Mouse (Mus musculus) cerebellum, adult 9-11 months (tissue): ENCODE data around the gene Fam207a.
A peak's percentile ranks its signal among the peaks of the same experiment; 100 is the strongest.

ENCODE experiments used
- DNase-seq: peaks from one replicate; pipeline ENCODE4 v3.0.0; 2022

The Fam207a gene

DNA sequence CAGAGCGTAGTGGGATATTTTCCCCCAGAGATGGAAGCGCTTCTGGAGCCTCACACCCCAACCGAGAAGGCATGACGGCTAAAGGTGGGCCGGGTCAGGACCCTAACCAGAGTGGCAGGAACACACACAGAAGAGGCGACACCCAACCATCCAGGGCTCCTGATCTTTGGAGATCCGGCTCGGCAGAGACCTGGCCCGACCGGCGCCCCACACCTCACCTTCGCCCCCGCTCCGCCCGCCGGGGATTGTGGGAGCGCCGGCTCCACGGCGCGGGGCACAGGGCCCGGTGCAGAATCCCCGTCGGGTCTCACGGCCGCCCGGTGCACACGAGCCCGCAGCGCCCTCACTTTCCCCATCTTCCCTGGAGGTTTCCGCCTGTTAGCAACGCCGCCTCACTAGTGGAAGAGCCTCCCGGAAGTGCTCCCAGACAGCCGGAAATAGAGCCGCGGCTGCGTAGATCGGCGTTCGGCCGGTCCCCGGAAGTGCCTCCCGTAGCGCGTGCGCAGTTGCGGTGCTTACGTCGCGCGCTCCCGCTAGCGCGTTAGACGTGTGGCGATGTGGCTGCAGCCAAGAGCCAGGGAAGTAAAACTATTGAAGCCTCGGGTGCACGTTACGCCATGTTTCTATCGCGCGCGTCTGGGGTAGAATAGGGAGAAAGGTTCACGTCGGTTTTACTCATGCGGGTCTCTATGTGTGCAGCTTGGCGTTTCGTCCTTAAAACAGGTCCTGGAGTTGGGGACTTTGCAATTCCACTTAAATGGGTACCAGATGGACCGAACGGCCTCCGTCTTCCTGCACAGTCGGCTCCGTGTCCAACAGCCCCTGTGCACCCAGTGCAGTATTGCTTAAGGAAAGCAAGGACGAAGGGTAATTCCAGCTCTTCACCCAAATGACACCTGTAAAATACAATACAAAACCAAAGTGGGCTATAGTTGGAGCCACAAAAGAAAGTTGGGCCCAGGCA is at the start of gene Fam207a:
Gene Fam207a, minus strand, starts transcription at position 401 of the 964 bp plus-strand sequence.
- DNase-seq: peak; percentile 94

DNA sequence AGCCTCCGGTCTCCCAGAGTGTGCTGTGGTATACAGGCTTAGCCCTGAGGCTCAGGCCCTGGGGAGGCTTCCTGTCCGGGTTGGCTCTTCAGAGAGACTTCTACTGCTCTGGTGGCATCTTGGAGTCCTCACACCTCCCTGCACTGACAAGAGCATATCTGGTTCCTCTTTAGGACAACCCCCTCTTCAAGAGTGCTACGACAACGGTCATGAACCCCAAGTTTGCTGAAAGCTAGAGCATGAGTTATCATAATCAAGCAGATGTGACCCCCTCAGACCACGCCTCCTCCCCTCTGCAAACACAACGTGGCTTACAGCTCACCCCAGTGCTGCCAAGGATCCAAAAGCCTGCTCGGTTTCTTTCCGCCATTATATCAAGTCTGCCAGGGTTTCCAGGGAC is 49.4 kb upstream of the Fam207a start:
- no peak for DNase-seq

DNA sequence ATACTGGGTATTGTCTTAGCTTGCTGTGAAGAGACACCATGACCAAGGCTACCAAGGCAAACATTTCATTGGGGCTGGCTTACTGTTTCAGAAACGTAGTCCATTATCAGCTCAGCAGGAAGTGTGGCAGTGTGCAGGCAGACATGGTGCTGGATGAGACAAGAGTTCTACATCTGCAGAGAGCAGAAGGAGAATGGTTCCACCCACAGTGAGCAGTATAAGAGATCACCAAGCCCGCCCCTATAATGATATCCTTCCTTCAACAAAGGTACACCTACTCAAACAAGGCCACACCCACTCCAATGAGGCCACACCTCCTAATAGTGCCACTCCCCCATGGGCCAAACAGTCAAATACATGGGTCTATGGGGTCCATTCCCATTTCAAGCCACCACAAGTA is 45.9 kb upstream of the Fam207a start:
- DNase-seq: no peak

DNA sequence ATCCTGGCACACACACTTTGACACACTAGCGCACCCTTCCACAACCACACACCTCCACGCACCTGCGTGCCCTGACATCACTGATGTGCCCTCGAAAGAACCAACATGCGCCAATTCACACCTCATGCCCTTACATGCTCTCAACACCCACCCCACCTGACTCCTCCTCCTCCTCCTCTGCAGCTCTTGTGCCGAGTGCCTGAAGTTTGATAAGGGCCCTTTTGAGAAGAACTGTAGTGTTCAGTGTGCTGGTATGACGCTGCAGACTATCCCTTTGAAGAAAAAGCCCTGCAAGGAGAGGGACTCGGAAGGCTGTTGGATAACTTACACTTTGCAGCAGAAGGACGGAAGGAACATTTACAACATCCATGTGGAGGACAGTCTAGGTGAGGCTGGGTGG is 45.2 kb upstream of the Fam207a start:
- no peak for DNase-seq

DNA sequence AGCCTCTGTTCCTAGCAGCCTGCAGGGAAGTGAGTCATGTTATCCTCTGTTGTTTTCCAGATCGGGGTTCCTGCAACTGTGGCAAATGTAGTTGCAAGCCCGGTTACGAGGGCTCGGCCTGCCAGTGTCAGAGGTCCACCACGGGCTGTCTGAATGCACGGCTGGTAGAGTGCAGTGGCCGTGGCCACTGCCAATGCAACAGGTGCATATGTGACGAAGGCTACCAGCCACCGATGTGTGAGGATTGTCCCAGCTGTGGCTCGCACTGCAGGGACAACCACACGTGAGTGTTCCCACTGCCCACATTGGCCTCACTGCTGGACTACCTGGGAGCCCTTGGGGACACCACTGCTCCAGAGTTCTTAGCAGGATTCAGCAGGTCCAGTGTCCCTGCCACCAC is 44.5 kb upstream of the Fam207a start:
- no peak for DNase-seq

DNA sequence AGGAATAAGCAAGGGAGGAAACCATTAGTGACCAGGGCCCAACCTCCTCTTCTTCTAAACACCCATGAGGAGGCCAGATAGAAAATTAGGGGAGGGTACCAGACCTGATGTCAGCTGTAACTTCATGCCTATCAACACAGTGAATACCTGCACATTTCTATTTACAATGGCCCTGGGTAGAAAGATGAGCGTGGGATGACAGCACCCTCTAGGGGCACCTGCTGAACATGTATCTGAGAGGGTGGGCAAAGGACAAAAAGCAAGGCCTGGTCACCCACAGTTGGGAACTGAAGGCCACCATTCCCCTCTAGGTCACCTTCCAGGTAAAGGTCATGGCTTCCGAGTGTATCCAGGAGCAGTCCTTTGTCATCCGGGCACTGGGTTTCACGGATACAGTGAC is 42.1 kb upstream of the Fam207a start:
- no peak for DNase-seq

DNA sequence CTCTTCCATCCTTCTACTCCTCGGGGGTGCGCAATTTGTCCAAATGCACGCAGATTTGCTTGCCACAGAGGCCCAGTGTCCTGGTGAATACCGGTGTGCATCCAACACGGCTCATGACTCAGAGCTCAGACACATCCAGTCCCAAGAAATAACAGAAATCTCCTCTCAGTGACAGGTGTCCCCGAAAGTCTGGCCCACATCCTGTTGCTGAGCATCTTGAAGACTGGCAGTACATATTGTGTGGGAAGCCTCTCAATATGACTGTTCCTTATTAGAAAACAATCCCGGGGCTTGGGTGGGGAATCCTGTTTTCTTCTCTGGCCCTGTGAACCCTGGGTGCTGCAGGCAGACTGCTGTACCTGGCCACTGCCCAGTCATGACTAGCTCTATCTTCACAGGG is 41.0 kb upstream of the Fam207a start:
- DNase-seq: no peak

DNA sequence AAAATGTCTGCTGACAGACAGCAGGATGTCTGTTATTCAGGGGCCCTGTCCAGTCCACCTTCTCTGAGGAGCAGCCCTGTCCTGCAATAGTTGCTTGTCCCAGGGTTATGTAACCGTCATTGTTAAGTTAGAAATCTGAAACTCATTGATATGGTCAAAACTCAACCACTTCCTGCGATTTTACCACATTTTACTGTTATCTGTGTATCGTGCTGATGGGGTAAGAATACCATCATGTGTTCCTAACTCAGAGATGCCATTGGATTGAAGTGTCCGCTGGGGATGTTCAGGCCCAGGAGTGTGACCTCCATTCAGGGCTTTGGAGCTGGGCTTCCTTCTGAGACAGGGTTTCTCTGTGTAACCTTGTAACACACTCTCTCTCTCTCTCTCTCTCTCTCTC is 39.3 kb upstream of the Fam207a start:
- DNase-seq: no peak

DNA sequence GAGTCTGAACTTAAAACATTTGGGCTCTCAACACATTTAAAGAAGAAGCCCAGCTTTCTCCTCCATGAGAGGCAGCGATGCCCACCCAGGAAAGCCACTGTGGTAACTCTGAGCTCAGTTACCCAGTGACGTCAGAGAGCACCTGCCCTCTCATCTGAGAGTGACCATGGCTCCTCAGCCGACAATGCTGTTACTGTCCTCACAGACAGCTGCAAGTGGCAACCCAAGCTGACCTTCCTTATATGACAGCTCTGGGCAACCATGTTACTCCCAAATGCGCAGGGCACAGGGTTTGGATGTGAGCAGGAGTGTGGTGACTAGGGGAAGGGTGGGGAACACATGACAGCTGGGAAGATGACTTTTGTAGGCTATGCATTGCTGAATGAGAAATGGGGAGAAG is 37.7 kb upstream of the Fam207a start:
- DNase-seq: no peak

DNA sequence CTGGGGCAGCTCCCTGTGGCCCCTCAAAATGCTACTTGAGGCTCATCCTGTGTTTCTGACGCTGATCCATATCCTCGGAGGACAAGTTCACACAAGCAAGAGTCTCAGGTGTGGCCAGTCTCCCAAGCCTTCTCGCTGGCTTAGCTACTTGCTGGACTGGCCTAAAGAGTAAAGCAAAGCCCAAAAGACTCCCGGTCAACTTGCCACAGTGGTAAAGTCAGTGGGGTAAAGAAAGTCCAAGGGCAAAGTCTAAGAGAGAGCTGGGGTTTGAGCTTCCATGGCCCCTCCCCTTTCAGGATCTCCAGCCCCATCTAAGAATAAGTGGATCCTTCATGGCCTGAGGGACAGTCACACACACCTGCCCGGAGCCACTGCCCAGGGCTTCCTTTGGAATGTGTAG is 36.6 kb upstream of the Fam207a start:
- DNase-seq: no peak

DNA sequence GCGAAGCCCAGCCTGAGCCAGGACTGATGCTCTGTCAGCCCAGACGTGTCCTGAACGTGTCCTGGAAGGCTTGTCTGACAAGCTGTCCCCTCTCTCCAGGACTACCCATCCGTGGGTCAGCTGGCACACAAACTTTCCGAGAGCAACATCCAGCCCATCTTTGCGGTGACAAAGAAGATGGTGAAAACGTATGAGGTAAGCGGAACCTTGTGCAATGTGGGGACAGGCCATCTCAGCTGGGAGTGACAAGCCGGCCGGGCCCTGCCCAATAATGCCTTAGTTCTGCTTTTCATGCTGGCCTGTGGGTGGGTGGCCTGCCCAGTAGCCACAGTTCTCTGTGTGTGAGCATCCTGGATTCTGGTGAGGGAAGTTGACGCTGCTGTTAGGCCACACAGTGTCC is 35.3 kb upstream of the Fam207a start:
- DNase-seq: no peak

DNA sequence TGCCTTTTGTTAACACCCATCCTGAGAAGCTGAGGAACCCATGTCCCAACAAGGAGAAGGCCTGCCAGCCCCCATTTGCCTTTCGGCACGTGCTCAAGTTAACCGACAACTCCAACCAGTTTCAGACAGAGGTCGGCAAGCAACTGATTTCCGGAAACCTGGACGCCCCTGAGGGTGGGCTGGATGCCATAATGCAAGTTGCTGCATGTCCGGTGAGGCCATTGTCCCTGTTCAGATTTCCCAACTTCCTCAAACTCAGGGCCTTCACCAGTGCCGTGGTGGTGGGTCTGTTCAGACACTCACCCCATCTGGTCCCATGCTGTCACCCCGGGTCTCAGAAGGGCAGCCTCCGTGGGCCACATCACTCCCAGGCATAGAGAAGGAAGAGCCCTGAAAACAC is 33.0 kb upstream of the Fam207a start:
- DNase-seq: no peak

DNA sequence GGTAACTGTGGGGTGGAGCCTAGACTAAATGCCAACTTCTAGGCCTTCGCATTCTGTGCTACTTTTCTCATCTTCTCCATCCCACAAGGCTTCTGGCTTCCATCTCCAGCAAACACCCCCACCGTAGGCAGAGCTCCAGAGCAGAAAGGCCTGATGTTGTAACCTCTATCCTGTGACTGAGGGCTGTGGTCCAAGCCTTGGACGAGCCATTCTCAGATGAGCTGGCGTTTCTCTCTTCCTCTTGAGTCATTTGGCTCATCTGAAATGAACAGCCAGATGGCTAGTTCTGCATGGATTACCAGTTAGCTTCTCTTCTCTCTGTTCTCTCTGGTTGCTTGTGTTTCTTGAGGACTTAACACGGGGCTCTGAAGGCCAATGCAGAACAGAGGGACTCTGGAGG is 29.3 kb upstream of the Fam207a start:
- peak; percentile 83 for DNase-seq

DNA sequence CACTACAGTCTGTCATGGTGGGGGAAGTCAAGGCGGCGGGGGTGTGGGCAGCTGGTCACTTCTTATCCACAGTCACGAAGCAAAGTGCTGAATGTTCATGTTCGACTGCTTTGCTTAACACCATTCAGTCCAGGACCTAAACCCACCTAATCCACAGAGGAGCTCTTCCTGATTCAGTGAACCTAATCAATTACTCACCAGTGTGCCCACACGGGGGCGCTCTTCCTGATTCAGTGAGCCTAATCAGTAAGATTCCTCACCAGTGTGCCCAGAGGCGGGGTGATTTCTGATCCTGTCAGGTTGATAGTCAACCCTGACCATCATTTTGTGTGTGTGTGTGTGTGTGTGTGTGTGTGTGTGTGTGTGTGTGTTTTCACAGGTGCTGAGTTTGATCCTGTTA is 27.6 kb upstream of the Fam207a start:
- DNase-seq: no peak

DNA sequence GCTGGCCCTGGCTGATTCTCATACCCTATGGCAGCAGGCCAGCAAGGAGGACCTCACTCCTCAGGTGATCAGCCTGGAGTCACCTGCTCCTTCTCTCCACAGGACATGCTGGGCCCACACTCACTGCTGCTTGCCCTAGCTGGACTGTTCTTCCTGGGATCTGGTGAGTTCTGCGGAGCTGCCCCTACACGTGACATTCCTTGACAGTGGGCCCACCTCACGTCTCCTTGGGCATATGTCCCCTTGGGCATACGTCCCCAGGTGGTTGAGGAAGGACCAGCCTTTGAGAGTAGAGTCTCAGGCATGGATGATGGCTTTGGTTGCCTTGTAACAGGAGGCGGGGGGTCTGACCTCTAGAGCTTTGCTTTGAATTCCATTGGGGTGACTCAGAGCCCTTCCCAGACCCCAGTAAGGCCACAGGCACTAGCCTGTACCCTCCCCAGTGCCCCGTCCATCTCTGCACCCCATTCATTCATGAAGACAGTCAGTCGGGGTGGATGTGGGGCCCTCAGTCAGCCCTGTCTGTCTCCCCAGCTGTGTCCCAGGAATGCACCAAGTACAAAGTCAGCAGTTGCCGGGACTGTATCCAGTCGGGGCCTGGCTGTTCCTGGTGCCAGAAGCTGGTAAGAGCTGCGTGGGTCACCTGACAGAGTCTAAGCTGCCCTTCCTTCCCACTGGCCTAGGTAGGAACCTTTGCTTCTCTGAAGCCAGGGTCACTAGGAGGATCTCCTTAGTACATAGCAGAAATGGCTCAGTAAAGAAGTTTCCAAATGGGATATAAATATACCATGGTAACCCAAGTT is 26.5 kb upstream of the Fam207a start:
- no peak for DNase-seq

DNA sequence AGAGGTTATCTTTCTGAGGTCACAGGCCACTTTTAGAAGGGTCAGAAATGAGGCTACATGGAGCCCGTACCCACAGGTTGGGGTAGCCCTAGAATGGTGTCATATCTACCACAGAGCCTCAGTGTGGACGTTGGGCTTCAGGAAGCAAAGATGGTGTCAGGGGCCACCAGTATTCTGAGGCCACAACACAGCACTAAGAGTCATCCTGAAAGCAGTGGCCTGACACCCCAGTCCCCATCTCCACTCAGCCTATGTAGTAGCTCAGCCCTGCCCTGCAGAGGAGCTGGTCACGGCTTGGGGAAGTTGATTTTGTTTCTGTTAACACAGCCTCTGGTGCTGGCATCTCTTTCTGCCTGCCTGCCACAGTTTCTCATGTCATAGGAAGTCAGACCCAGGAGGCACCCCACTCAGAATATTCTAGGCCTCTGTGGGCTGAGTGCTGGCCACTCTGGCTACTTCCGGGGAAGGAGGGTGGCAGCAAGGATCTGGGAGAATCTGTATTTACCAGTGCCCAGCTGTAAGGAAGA is 25.1 kb upstream of the Fam207a start:
- no peak for DNase-seq

DNA sequence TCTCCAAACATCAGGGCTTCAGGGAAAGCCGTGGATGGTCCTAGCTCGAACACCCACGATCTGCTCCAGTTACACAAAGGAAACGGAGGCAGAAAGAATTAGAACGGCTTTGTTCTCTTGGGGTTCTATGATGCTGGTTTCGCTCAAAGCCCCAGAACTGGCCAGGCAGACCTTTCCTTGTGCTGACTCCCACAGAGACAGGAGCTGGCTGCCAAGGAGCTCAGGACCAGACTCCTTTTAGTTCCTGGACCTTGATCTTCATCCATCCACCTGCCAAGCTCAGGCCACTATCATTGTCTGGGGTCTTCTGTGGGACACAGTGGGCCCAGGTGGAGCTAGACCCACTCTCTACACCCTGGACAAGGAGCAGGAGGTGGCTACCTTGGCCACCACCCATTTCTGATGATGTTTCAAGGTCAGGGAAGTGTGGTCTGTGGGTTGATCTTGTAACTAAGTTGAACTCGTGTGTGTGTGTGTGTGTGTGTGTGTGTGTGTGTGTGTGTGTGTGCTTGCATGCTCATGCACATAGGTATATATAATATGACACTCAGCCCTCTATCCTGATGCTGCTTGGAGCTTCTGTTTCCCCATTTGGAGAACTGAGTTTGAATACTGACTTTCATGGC is 23.8 kb upstream of the Fam207a start:
- DNase-seq: no peak

DNA sequence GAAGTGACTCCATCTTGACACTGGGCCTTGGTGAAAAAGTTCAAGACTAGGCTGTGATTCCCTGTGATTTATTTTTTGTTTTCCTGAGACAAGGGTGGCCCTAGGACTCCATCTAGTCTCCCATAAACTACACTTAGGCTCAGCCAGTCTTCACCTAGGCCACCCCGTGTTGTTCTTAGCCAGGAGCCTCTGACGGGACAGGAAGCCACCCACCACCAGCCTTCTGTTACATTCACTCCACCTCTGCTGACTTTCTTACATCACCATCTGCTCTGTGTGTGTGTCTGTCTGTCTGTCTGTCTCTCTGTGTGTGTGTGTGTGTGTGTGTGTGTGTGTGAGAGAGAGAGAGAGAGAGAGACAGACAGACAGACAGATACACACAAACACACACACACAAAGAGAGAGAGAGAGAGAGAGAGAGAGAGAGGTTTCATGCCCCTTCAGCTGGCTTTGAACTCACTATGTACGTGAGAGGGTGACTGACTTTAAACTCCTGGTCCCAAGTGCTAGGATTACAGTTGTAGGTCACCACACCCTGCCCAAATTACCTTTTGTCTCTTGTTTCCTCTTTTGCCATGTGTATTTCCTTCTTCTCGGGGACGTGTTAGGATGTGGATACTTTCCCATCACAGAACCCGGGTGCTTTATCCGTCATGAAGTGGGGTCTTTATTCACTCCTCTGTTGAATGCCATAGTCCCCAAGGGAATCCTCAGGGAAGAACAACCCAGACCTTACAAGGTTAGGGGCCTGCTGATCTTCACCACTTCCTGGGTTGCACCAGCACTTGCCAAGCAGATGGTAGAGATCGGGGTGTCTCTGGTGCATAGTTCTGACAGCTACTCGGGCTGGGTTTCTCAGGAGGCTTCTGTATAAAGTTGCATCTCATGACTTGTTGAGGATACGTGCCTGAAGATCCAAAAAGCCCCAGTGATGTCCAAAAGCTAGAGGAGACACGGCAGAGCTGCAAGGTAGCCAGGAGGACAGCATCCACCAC is 21.9 kb upstream of the Fam207a start:
- DNase-seq: no peak

DNA sequence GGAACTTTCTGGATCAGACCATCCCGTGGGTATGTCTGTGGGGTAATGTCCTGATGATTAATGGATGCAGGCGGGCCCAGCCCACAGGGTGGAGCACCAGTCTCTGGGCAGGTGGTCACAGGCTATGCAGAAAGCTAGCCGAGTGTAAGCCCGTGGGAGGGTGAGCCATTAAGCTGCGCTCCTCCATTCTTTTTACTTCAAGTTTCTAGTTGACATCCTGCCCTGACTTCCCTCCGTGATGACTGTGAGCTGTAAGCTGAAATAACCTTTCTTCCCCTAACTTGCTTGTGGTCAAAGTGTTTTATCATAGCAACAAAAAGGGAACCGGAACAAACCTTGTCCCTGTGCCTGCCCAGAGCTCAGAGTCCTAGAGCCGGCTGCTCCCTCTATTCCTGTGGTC is 21.1 kb upstream of the Fam207a start:
- no peak for DNase-seq

DNA sequence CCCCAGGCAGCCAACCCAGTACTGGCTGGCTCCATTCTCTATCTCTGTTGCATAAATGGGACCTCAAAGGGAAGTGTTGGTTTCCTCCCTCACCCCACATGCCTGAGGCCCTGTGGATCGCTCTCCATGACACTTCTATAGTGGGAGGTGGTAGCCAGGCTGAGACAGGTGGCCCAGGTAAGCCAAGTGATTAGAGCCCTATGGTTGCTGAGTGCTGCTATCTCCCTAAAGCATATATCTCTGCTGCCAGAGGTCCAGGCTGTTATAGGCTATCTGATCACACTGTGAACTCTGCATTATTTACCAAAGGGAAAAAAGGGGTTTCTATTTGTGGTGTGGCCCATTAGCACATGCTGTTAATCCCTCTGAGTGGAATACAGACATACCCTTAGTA is 16.4 kb upstream of the Fam207a start:
- no peak for DNase-seq

DNA sequence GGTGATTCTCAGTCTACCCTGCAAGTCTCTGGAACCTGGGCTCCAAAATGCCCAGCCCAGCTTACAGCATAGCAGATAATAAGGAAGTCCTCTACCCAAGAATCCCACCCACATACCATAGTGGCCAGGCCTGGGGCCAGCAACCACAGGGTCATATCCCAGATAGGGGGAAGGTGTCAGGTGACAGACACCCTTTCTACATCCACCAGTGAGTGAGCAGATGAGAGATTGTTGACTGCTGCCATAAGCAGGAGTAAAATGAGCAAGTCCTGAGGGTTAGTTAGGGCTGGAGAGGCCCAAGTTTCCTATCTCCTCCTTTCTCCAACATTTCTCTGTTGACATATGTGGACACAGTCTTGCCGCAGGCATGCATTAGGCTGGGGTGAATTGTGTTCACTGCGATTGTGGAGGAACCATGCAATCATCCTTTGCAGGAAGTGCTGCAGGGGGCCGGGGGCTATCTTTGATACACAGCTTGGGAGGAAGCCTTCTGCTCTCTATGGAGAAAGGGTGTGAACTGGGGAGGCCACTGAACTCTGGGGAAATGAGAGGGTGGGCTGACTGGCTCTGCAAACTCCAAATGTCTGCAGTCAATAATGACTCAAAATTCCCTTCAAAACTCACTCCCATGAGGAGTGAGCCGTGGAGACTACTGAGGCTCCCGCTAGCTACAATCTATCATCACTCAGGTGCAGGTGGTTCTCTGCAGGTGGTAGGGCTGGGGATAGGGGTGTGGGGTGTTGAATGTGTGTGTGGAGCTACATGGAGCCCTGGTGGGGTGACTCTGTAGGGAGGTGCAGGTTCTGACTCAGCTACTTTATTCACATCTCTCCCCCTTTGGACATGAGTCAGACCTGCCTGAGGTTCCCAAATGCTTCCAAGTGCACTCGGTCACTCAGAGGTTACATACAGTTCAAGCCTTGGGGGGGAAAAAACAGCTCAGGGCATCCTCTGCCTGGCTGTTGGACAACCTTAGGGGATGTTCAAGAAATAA is 15.7 kb upstream of the Fam207a start:
- no peak for DNase-seq
